Mouse (Mus musculus) E14TG2a.4 (cell line): ENCODE measurements at regions not wholly inside any gene's neighbourhood (a gene's known extent, or its start where the extent isn't known, plus 50 kb on each side); places are given as distances from the start of the nearest gene placed in this dataset.

Experiments used
- CTCF ChIP-seq: conservative IDR thresholded peaks from 2 replicates; pipeline ENCODE4 v1.5.1; 2014; ENCODE audit warnings: low read length
- POU5F1 ChIP-seq: IDR thresholded peaks from 2 replicates; pipeline ENCODE4 v1.6.1; 2014; ENCODE audit warnings: low read length, borderline replicate concordance

DNA sequence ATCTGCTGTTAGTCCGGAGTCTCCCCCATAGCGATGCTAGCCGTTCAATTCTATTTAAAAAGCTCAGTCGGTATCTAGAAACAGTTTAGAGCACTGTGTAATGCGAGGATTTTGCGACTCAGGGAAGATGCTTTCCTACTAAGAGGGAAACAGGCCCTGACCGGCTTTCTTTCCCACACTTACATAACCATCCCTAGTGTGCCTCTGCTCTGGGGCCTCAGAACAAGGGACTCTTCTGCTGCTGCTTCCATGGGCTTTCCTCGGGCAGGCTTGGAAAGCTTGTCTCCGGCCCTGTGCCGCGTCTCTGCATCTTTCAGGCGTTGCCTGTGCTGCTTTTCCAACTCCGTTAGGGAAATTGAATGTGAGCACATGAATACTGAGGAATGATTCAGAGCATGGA lies 79.6 kb upstream of the Gpr158 start:
- TF ChIP-seq CTCF (no peak), POU5F1 (no peak)
